Mouse (Mus musculus): ENCODE measurements around the gene Zbp1. TPM values are rescaled to one million over a fixed set of nuclear protein-coding genes. Genes with fewer than 3 reads are reported as not detected.

The Zbp1 gene
- polyA plus RNA-seq, 1 experiment: 0.74 TPM

GRCm38 (mm10) chr2:173245258-173245657, 26.5 kb upstream of the Zbp1 start:
- TF ChIP-seq CTCF (IDR thresholded peaks at IDR 0.05; ENCODE audit: borderline replicate concordance, insufficient read depth, low read depth, low read length): no peak
- TF ChIP-seq POLR2A (IDR thresholded peaks at IDR 0.05; ENCODE audit: borderline replicate concordance, insufficient read depth, low read length): no peak
- no peaks in the 10 kb centered on the region for H3K4me1 ChIP-seq (ENCODE audit: control insufficient read depth, insufficient read depth, low read length)
- H3K27ac ChIP-seq (ENCODE audit: insufficient read depth, low read length): no peak overlapping the region
- no peak overlapping the region for H3K4me3 ChIP-seq (replicated peaks; ENCODE audit: insufficient read depth, low read depth, low read length)
- DNase-seq: no peak
- H3K27me3 ChIP-seq (ENCODE audit: control insufficient read depth, insufficient read depth, low read length): no peaks in the 10 kb centered on the region
- WGBS: 56% methylated on average over 20 of the region's 20 CpGs

- Histone ChIP-seq H3K4me1 (ENCODE audit: control insufficient read depth, insufficient read depth, low read length) (no peaks in the 10 kb centered on the region), H3K27ac (ENCODE audit: insufficient read depth, low read length) (no peak overlapping the region), H3K4me3 (replicated peaks; ENCODE audit: insufficient read depth, low read depth, low read length) (no peak overlapping the region), H3K27me3 (ENCODE audit: control insufficient read depth, insufficient read depth, low read length) (no peaks in the 10 kb centered on the region)
- TF ChIP-seq POLR2A (IDR thresholded peaks at IDR 0.05; ENCODE audit: borderline replicate concordance, insufficient read depth, low read length) (no peak), CTCF (IDR thresholded peaks at IDR 0.05; ENCODE audit: borderline replicate concordance, insufficient read depth, low read depth, low read length) (no peak)
- DNase-seq: no peak
- 83% methylated on average over 3 of the region's 3 CpGs for WGBS
Measured at GRCm38 (mm10) chr2:173244108-173244507, 25.4 kb upstream of the Zbp1 start.

- no peak for TF ChIP-seq POLR2A (IDR thresholded peaks at IDR 0.05; ENCODE audit: borderline replicate concordance, insufficient read depth, low read length)
- TF ChIP-seq CTCF (IDR thresholded peaks at IDR 0.05; ENCODE audit: borderline replicate concordance, insufficient read depth, low read depth, low read length): no peak
- H3K4me3 ChIP-seq (replicated peaks; ENCODE audit: insufficient read depth, low read depth, low read length): no peak overlapping the region
- H3K27ac ChIP-seq (ENCODE audit: insufficient read depth, low read length): no peak overlapping the region
- no peak for DNase-seq
- WGBS: 21% methylated on average over 9 of the region's 9 CpGs
- no peaks in the 10 kb centered on the region for H3K27me3 ChIP-seq (ENCODE audit: control insufficient read depth, insufficient read depth, low read length)
- no peaks in the 10 kb centered on the region for H3K4me1 ChIP-seq (ENCODE audit: control insufficient read depth, insufficient read depth, low read length)
Measured at GRCm38 (mm10) chr2:173243616-173244015, 24.9 kb upstream of the Zbp1 start.

GRCm38 (mm10) chr2:173242874-173243273, 24.2 kb upstream of the Zbp1 start:
- Histone ChIP-seq H3K4me1 (ENCODE audit: control insufficient read depth, insufficient read depth, low read length) (no peaks in the 10 kb centered on the region), H3K27me3 (ENCODE audit: control insufficient read depth, insufficient read depth, low read length) (no peaks in the 10 kb centered on the region), H3K4me3 (replicated peaks; ENCODE audit: insufficient read depth, low read depth, low read length) (no peak overlapping the region), H3K27ac (ENCODE audit: insufficient read depth, low read length) (no peak overlapping the region)
- TF ChIP-seq CTCF (IDR thresholded peaks at IDR 0.05; ENCODE audit: borderline replicate concordance, insufficient read depth, low read depth, low read length) (no peak), POLR2A (IDR thresholded peaks at IDR 0.05; ENCODE audit: borderline replicate concordance, insufficient read depth, low read length) (no peak)
- DNase-seq: no peak
- 46% methylated on average over 12 of the region's 12 CpGs for WGBS

GRCm38 (mm10) chr2:173240738-173241137, 22.0 kb upstream of the Zbp1 start:
- no peak for DNase-seq
- Histone ChIP-seq H3K27me3 (ENCODE audit: control insufficient read depth, insufficient read depth, low read length) (no peaks in the 10 kb centered on the region), H3K4me1 (ENCODE audit: control insufficient read depth, insufficient read depth, low read length) (no peaks in the 10 kb centered on the region), H3K27ac (ENCODE audit: insufficient read depth, low read length) (no peak overlapping the region), H3K4me3 (replicated peaks; ENCODE audit: insufficient read depth, low read depth, low read length) (no peak overlapping the region)
- WGBS: 67% methylated on average over 9 of the region's 9 CpGs
- TF ChIP-seq POLR2A (IDR thresholded peaks at IDR 0.05; ENCODE audit: borderline replicate concordance, insufficient read depth, low read length): no peak
- no peak for TF ChIP-seq CTCF (IDR thresholded peaks at IDR 0.05; ENCODE audit: borderline replicate concordance, insufficient read depth, low read depth, low read length)

GRCm38 (mm10) chr2:173238522-173238921, 19.8 kb upstream of the Zbp1 start:
- WGBS: 35% methylated on average over 14 of the region's 14 CpGs
- Histone ChIP-seq H3K27me3 (ENCODE audit: control insufficient read depth, insufficient read depth, low read length) (no peaks in the 10 kb centered on the region), H3K4me3 (replicated peaks; ENCODE audit: insufficient read depth, low read depth, low read length) (no peak overlapping the region), H3K27ac (ENCODE audit: insufficient read depth, low read length) (no peak overlapping the region), H3K4me1 (ENCODE audit: control insufficient read depth, insufficient read depth, low read length) (no peaks in the 10 kb centered on the region)
- no peak for DNase-seq
- TF ChIP-seq CTCF (IDR thresholded peaks at IDR 0.05; ENCODE audit: borderline replicate concordance, insufficient read depth, low read depth, low read length) (no peak), POLR2A (IDR thresholded peaks at IDR 0.05; ENCODE audit: borderline replicate concordance, insufficient read depth, low read length) (no peak)

GRCm38 (mm10) chr2:173235435-173236332, 17.0 kb upstream of the Zbp1 start:
- Histone ChIP-seq H3K27me3 (ENCODE audit: control insufficient read depth, insufficient read depth, low read length) (no peaks in the 10 kb centered on the region), H3K4me1 (ENCODE audit: control insufficient read depth, insufficient read depth, low read length) (peaks cover 4% of the 10 kb centered on the region; the same call in 1 of the 2 replicates), H3K4me3 (replicated peaks; ENCODE audit: insufficient read depth, low read depth, low read length) (no peak overlapping the region), H3K27ac (ENCODE audit: insufficient read depth, low read length) (no peak overlapping the region)
- TF ChIP-seq CTCF (IDR thresholded peaks at IDR 0.05; ENCODE audit: borderline replicate concordance, insufficient read depth, low read depth, low read length) (no peak), POLR2A (IDR thresholded peaks at IDR 0.05; ENCODE audit: borderline replicate concordance, insufficient read depth, low read length) (no peak)
- DNase-seq: no peak
- WGBS: 59% methylated on average over 8 of the region's 8 CpGs

- Histone ChIP-seq H3K27me3 (ENCODE audit: control insufficient read depth, insufficient read depth, low read length) (no peaks in the 10 kb centered on the region), H3K4me3 (replicated peaks; ENCODE audit: insufficient read depth, low read depth, low read length) (no peak overlapping the region), H3K4me1 (ENCODE audit: control insufficient read depth, insufficient read depth, low read length) (peaks cover 4% of the 10 kb centered on the region; the same call in 1 of the 2 replicates), H3K27ac (ENCODE audit: insufficient read depth, low read length) (no peak overlapping the region)
- WGBS: 80% methylated on average over 8 of the region's 8 CpGs
- TF ChIP-seq POLR2A (IDR thresholded peaks at IDR 0.05; ENCODE audit: borderline replicate concordance, insufficient read depth, low read length) (no peak), CTCF (IDR thresholded peaks at IDR 0.05; ENCODE audit: borderline replicate concordance, insufficient read depth, low read depth, low read length) (no peak; the same call in 1 of the 2 replicates)
- no peak for DNase-seq
Measured at GRCm38 (mm10) chr2:173232766-173233099, 14.0 kb upstream of the Zbp1 start.

All from cerebellum, adult 2 months (tissue).